Mouse (Mus musculus) lung, postnatal 36 days (tissue): ENCODE results near the gene Ahnak.
A peak's percentile ranks its signal among the peaks of the same experiment; 100 is the strongest.
"Not testable (repeated sequence)": the region's sequence is repeated elsewhere in the genome, so short reads cannot be mapped to it uniquely, and the experiment has no call there.

Source experiments
- DNase-seq: peaks from one replicate; pipeline ENCODE4 v3.0.0; 2022; ENCODE audit warnings: mixed read lengths

Gene Ahnak

DNA sequence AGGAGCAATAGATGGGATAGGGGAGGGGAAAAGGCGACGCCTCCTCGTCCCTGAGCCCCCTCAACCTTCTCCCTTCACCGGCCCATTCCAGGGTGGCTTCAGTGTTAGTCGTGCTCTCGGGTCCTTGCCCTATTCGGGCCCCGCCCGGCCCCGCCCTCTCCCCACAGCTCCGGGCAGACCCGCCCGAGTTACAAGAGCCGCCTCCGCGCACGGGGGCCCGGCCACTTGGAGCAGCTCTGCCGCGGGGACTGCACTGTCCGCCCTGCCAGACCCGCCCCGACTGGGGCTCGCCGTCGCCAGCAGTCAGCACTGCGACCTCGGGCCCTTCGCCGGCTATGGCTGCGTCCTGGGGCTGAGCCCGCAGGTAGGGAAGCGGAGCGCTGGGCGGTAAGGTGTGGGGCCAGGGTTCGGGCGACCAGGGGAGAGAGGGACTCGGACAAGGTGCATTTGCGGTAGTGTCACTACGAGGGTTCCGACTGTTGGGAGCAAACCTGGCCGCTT lies at the start of gene Ahnak:
Gene Ahnak, plus strand, starts transcription at position 219 of the 501 bp plus-strand sequence.
- peak; percentile 88 for DNase-seq

DNA sequence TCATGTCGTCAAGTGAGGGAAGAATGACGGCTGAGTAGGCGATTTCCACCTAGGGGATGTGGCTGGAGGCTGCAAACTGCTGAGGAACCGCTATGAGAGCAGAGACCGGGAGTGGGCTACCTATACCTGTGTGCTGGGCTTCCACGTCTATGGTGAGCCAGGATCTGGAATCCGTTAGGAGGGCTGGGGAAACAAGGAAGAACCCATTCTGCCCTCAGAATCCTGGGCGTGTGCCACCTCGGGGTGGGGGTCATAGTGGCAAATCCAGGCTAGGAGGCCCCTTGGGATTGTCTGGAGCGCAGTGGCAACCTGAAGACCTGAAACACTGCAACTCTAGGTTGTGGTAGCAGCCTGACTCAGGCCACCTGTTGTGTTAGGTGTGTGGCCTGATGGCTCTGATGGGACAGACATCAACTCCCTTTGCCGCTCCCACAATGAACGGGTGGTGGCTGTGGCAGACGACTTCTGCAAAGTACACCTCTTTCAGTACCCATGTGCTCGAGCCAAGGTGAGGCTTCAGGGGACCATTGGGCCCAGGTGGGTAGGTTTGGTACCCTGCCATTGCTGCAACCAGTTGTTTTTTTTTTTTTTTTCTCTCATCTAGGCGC lies 48.5 kb upstream of the Ahnak start:
- no peak for DNase-seq

DNA sequence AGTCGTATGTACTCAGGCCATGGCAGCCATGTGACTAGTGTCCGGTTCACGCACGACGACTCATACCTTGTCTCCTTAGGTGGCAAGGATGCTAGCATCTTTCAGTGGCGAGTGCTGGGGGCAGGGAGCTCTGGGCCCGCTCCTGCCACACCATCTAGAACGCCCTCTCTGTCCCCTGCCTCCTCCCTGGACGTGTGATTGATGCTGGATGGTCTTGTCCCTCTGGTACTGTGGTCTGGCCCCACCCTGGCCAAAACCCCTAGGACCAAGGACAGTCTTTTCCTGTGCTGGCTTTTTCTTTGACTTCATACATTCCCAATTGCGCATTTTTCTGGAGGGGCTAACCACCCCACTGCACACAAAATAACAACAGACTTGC lies 48.0 kb upstream of the Ahnak start:
- DNase-seq, result no peak

DNA sequence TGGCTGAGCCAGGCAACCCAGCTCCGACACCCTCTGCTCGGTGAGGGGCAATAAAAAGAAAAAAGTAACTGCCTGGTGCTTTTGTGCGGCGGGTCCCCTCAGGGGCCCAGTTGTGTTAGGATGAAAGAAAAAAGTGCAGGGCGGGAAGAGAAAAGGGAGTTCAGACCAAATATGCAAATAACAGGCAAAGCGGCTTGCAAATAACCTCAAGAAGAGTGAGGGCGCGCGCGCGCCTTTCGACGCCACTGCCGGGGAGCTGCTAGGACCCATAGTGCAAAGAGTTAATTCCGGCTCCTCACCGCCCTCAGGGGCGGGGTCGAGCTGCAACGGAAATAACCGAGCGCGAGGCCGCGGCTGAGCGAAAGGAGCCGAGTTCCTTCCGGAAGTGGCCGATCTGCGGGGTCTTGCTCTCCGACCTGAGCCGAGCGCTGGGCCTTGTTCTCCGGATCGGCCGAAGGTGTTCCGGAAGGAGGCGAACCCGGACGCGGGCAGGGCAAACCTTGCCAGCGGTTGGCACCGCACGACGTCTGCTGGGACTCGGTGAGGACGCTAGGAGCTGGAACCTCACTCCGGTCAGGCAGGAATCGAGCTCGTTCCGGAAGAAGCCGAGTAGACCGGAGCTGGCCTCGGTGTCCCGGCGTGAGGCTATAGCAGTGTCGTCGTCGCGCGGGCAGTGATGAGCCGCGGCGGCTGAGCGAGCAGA lies 47.4 kb upstream of the Ahnak start, which contains the start of gene Mta2:
Gene Mta2, plus strand, starts transcription at position 361 of the 703 bp plus-strand sequence.
- peak; percentile 96 for DNase-seq

DNA sequence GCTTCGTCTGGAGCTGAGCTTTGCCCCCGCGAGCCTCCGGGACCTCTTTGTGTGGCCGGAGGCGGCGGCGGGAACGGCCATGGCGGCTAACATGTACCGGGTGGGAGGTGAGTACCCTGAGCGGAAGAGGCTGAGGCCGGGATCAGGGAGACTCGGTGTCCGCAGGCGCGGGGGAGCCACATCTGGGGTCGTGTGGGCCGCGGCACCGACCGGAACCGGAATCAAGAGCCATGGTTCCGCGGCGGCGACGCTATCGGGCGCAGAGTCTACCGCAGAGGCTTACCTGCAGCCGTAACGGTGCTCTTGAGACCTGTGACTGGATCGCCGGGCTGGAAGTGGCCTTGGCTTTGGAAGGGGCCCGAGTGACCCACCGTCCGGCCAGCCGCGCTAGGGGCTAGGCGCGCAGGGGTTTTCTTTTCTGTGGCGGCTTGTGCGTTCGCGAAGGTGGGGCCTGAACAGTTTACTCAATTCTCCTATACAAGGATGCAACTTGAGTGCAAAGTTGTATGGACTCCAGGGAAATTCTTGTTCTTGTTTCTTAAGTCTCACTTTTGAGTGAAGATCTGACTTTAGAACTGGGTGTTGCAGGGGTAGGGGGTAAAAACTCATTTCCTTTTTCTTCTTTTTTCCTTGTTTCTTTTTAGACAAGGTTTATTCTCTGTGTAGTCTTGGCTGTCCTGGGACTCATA lies 46.7 kb upstream of the Ahnak start:
- peak; percentile 54 for DNase-seq

DNA sequence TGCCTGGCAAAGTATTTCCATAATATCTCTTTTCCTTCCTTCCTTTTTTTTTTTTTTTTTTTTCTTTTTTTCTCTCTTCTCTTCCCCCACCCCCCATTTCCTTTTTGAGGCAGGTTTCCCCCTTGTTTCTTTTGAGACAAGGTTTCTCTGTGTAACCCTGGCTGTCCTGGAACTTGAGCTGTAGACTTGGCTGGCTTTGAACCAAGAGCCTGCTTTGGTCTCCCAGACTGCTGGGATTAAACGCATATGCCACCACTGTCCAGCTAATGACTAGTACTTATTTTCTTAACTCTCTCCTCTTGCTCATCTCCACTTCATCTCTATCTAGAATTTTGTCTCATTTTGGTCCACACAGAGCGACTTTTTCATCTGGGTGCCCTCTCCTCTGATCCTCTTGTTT lies 46.0 kb upstream of the Ahnak start:
- DNase-seq, result no peak

DNA sequence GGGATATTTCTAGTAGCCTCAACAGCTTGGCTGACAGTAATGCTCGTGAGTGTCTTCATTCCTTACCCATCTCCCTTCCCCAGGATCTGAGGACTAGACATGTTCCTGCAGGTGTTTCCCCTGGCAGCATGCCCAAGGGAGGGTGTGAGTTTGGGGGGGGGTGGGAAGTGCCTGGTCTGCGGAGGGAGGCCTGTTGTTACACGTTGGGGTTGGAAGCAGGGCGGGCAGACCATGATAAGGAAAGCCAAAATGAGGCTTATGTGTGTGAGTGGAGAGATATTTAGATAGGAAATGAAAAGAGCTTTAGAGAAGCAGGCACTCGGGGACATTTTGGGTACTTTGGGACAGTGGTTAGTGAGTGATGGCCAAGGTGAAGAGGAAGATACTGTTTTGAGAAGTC lies 45.0 kb upstream of the Ahnak start:
- DNase-seq, result no peak

DNA sequence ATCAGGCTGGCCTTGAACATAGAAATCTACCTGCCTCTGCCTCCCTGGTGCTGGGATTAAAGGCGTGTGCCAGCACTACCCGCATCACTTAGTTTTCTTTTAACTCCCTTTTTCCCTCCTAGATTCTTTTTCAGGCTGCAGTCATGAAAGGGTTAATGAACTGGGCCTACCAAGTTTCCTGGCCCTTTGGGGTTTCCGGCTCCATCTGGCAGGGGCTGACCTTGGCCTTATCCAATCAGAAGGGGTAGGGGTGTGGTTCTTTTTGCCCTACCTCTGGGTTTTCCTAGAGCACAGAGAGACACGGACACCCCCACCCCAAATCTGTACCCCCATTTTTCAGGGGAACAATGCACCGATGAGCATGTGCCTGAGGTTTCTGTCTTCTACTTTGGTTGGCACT lies 44.3 kb upstream of the Ahnak start:
- DNase-seq, result peak; percentile 86

DNA sequence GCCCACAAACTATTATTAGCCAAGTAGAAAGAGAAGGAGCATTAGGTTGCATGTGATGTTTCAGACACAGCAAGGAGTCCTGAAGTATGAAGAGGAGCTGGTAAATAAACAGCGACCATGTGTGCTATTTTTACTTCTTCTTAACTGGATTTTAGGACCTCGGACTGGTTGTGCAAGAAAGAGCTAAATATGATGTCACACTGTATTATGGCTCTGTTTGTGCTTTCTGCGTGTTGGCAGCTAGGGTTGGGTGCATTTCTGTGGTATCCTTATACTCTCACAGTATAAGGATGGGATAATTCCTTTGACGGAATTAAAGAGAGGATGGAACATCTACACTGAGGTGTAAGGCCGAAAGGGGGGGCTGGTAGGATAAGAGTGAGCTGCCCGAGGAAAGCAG lies 43.8 kb upstream of the Ahnak start:
- DNase-seq, result no peak

DNA sequence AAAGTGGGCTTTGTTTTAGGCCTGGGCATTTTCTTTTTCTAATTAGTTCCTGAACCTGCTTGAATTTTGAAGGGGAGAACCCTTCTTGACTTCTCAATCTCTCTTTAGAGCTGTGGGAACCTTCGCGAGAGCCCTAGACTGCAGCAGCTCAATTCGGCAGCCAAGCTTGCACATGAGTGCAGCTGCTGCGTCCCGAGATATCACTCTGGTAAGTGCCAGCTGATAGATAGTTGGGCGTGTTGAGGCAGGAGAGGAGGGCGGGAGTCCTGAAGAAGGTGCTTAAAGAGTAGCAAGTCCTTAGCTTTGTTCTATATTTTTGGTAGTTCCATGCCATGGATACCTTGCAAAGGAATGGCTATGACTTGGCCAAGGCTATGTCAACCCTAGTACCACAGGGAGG lies 42.2 kb upstream of the Ahnak start:
- no peak for DNase-seq

DNA sequence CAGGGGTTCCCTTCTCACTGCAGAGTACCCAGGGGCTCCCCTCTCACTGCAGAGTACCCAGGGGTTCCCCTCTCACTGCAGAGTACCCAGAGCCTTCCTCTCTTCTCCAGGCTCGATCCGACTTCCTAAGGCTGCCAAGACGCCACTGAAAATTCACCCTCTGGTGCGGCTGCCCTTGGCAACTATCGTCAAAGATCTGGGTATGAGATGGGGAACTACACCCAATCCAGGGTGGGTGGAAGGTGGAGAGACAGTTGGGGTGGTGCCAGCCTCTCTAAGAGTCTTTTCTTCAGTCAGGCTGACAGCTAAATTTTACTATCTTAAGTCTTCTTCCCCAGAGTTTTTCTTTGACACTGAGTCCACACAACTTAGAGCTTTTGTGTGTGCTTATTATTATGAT lies 38.9 kb upstream of the Ahnak start:
- DNase-seq, result no peak

DNA sequence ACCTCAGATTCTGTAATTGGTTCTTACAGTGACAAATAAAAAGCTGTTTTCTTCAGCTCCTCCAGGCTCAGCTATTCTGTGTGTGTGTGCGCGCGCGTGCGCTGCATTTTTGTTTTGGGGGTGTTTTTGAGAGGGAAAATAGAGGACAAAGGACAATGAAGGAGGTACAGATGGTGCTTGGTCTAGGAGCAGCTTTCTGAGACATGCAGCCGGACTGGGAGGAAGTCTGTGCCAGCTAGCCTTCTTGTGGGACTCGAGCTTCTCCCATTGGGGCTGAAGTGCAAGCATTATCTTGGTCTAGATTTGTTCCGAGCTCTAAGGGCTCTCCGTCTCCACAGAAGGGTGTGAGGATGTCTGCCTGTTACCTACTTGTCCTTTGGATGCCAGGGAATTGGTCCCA lies 36.8 kb upstream of the Ahnak start:
- no peak for DNase-seq

DNA sequence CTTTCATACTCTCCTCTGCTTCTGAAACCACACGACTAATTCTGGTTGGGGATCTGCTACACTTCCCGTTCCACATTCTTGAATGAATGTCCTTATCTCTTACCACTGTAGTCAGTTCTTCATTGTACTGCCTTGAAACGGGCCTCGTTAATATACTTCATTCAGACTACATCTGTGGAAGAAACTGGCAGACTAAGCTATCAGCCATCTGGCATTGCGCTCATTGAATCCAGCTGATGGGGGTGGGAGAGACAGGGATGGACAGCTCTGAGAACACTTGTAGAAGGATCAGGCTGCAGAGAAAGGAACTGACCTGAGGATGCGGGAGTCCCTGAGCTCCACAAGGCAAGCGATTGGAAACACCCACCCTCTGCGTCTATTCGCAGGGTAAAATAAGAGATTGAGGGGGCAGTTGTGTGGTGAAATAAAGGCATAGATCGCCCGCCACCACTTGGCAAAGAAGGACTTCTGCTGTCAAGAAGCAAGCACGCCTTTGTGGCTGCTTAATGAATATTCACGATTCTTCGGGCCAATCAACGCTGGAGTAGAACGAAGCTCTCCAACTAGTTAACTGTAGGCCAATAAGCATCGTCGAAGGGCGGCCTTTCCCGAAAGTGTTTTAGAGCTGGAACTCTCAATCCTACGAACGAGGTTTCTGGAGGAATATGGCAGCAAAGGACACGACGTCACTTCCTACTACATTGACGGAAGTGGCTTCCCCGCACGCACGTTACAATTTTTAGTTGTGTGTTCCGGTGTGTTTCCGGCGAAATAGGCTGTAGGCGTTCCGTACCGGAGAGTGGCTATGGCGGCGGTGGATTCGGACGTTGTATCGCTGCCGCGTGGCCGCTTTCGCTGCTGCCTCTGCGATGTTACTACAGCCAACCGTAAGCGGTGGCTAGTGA lies 35.7 kb upstream of the Ahnak start, which contains the start of gene Tut1:
Gene Tut1, plus strand, starts transcription at position 713 of the 905 bp plus-strand sequence.
- DNase-seq, result peak; percentile 97

DNA sequence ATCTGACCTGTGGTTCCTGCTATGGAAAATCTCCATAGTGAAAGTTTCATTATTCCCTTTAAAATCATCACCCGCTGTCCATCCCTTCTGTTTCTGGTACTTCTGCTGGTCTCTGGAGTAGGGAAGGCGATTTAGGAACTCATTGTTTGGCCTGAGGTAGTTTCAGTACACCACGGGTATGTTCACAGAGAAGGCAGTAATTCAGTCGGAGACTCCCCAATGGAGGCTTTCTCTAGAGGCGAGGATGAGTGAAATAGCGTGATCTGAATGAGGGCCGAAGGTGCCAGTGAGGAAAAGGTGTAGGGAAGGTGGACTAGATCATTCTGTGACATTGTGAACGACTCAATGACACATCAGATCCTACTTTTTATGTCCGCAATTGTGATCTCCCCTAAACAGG lies 34.9 kb upstream of the Ahnak start:
- DNase-seq, result no peak

DNA sequence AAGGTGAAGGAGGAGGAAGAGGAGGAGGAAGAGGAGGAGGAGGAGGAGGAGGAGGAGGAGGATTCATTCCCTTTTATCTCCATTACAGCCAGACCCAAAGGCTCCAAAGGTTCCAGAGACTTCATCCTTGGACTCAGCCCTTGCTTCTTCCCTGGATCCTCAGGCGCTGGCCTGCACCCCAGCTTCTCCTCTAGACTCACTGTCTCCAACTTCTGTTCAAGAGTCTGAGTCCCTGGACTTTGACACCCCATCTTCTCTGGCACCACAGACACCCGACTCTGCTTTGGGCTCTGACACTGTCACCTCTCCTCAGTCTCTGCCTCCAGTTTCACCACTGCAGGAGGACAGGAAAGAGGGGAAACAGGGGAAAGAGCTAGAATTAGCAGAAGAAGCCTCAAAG lies 26.8 kb upstream of the Ahnak start:
- no peak for DNase-seq

DNA sequence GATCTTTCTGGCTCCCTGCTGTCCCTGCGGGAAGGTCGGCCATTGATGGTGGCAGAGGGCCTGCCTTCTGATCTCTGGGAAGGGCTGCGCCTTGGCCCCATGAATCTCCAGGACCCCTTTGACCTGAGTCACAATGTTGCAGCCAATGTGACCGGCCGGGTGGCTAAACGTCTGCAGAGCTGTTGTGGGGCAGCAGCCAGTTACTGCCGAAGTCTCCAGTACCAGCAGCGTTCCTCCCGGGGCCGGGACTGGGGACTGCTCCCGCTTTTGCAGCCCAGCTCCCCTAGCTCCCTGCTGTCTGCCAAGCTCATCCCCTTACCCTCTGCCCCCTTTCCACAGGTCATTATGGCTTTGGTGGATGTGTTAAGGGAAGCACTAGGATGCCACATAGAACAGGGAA lies 24.0 kb upstream of the Ahnak start:
- DNase-seq, result no peak

DNA sequence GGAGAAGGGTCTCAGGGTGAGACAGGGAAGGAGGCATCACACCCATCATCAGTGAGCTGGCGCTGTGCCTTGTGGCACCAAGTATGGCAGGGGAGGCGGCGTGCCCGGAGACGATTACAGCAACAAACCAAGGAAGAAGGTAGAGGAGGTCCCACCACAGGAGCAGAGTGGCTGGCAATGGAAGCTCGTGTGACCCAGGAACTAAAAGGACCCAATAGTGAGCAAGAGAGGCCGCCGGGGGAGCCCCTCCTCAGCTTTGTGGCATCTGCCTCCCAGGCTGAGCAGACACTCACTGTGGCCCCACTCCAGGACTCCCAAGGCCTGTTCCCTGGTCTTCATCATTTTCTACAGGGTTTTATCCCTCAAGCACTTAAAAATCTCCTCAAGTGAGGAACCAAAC lies 23.3 kb upstream of the Ahnak start:
- no peak for DNase-seq

DNA sequence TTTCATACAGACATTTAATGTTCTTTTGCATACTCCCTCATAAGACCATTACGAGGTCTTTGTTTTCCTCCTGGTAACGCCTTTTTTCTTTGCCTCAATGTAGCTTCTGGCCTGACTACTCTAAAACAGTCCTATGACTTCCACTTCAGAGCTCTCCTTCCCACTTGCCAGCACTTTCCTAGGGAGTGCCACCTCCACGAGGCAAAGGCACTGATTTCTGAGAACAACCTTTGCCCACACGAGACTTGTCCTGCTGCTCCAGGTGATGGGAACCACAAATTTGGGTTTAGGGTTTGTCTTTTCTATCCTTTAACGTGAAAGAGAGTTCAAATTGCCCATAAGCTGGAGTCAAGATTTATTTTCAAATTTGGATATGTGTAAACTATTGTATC lies 22.9 kb upstream of the Ahnak start:
- no peak for DNase-seq

DNA sequence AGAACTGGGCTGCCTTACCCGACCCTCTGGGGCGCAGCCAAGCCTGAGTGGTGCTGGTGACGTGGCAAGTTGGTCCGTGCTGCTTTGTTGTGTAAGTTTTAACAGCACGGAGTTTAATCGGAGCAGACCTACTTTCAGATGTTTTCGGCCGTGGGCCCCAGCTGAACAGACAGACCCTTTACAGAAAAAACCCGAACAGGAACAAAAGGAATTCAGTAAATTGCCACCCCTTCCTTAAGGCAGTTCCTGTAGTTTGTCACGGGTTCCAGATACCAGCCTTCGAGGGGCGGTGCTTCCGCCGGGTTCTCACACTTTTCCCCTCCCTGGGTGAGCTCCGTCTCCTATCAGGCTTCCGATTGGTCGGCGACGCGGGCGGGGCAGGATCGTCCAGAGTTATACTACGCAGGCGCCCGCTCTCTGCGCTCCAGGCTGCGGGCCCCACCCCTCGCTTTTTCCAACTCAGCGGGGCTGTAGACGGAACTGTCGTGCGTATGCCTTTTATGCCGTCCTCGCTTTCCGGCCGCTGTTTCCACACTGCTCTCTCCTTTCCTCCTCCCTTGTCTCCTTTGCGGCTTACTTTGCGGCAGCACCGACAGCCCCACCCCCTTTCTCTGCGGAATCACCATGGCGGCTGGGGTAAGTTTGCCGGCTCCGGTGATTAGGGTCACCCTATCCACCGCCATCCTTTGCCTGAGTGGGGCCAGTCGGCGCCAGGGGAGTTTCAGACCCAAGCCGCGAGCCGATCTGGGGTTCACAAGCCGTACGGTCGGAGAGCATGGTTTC lies 22.3 kb upstream of the Ahnak start, which contains the start of gene Eef1g:
Gene Eef1g, plus strand, starts transcription at position 452 of the 783 bp plus-strand sequence.
- DNase-seq, result peak; percentile 100

DNA sequence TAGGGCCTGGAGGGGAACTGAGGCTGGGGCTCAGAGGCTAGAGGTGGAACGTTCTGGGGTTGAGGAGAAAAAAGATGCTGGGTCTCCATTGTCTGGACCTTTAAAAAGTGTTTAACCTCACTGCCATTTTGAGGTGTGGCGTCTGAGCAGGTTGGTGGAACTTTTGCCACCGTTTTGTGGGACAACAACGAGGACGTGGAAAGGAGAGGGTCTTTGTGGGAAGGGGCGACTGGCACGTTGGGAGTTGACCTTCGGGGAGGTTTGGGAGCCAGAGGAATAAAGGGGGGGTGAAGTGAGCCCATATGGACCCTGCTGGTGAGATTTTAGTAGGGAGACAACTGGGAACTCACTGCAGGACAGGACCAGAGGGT lies 21.7 kb upstream of the Ahnak start:
- DNase-seq, result no peak

DNA sequence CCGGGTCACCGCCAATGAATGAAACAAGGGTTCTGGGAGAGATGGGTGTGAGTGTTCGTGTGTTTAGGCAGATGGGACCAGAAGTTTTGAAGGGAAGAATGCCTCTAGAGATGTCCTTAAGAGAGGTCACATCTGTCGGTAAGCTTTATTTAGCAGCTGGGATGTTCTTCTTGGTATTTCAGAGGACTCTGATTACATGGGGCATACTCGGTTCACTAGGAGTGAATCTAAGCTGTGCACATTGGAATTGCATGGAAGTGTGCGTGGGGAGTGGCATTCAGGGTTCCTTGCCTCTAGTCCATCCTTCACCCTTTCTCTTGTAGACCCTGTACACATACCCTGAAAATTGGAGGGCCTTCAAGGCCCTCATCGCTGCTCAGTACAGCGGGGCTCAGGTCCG lies 21.2 kb upstream of the Ahnak start:
- no peak for DNase-seq

DNA sequence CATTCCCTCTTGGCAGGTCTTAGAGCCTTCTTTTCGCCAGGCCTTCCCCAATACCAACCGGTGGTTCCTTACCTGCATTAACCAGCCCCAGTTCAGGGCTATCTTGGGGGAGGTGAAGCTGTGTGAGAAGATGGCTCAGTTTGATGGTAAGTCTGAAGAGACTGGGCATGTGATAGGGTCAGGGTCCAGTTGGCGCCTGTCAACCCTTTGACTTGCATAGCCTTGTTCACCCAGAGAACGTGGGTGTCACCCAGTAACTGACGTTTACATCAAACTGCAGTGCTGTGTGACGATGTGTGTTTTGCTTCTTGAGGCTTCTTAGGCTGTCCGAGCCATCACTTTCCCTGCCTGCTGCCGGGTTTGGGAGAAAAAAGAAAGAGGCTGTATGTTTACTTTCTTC lies 16.6 kb upstream of the Ahnak start:
- not testable (repeated sequence) for DNase-seq
